Mouse (Mus musculus) spleen, adult 2 months (tissue): ENCODE data around the gene Stk11. TPM values are rescaled to one million over a fixed set of nuclear protein-coding genes. Genes with fewer than 3 reads are reported as not detected.
A peak's percentile ranks its signal among the peaks of the same experiment; 100 is the strongest.

Source experiments
- DNase-seq, 2 experiments: peaks; one replicate each; pipeline versions ENCODE4 v3.0.0 to v3.0.0-alpha.2; 2012 to 2021; ENCODE audit warnings: low spot score in 2 of 2, low read depth in 1 of 2
- H3K27ac ChIP-seq: fragments of 200-500 bp; 2 replicates; pipeline ENCODE4 v1.5.1; 2012; ENCODE audit warnings: low read length, inconsistent platforms; ENCODE audit not compliant: insufficient read depth
- H3K27me3 ChIP-seq: fragments of 200-500 bp; 2 replicates; pipeline ENCODE4 v1.6.1; 2012; ENCODE audit warnings: mild to moderate bottlenecking, moderate library complexity, low read length, inconsistent platforms; ENCODE audit not compliant: control insufficient read depth, insufficient read depth
- H3K36me3 ChIP-seq: fragments of 200-500 bp; 2 replicates; pipeline ENCODE4 v1.6.1; 2012; ENCODE audit warnings: mild to moderate bottlenecking, low read length, inconsistent platforms; ENCODE audit not compliant: control insufficient read depth, insufficient read depth
- H3K4me1 ChIP-seq: fragments of 200-500 bp; 2 replicates; pipeline ENCODE4 v1.6.1; 2011; ENCODE audit warnings: inconsistent platforms; ENCODE audit not compliant: control insufficient read depth, insufficient read depth, insufficient read length
- H3K4me3 ChIP-seq: fragments of 200-500 bp; 2 replicates; pipeline ENCODE4 v1.5.1; 2011; ENCODE audit warnings: mild to moderate bottlenecking, inconsistent platforms; ENCODE audit not compliant: insufficient read depth, insufficient read length; ENCODE audit errors: extremely low read depth
- CTCF ChIP-seq: fragments of 200-500 bp; IDR thresholded peaks from 2 replicates; pipeline ENCODE4 v1.5.1; 2011; ENCODE audit warnings: mild to moderate bottlenecking, inconsistent platforms; ENCODE audit not compliant: insufficient read depth, insufficient read length, insufficient replicate concordance; ENCODE audit errors: extremely low read depth
- POLR2A ChIP-seq: fragments of 200-500 bp; IDR thresholded peaks from 2 replicates; pipeline ENCODE4 v1.6.1; 2011; ENCODE audit warnings: low read depth, low read length, inconsistent platforms
- WGBS: fragments of 180-500 bp; shearing (Covaris S2); methylation state at CpG from one replicate; pipeline ENCODE4 v1.1.7; 2018; 5-methylcytosine and 5-hydroxymethylcytosine counted together
- polyA plus RNA-seq: library from polyadenylated mRNA; depleted of rRNA; stranded (reverse); fragments of >200 nt; gene quantifications from 2 replicates; pipeline ENCODE4 v1.2.3, GENCODE M21; 2012

Stk11 gene
- polyA plus RNA-seq, 1 experiment, result 120 TPM

DNA sequence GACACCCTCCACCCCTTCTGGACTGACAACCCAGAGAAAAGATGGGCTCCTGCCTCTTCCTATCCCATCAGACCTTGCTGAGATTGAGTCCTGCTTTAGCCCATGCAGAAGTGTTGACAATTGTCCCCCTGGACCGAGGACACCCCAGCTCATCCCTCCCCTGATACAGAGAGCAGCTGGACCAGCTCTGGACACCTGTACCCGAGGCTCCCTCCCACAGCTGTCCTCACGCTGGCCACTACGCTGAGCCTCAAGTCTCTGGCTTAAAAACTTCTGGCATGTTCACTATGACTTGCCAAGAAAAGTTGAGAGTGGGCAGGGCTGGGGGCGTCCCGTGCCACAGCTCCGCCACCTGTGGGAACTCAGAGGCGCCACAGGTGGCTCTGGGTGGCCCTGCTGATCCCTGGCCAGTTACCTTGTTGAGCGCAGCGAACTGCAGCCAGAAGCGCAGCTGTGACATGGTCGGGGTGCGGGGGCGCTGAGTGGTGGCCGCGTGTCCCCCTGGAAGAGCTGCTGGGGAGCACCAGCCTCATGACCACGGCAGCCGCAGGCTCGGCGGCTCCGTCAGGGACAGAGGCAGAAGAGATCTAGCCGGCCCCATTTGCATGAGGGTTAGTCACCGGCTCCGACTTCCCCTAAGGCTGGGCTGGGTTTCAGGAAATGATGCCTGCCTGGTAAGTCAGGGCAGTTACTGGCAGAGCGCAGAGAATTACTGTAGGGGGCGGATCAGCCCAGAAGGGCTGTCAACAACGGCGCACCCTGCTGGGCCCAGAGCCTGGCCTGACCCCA, 40.6 kb upstream of the Stk11 start:
- WGBS, result 3% methylated on average over 28 of the region's 28 CpGs
- Histone ChIP-seq H3K27ac (peak overlapping the region; percentile 96), H3K27me3 (no peaks in the 10 kb centered on the region), H3K4me1 (peaks cover 17% of the 10 kb centered on the region), H3K36me3 (peaks cover 22% of the 10 kb centered on the region), H3K4me3 (peak overlapping the region; percentile 71)
- TF ChIP-seq POLR2A (peak; percentile 89), CTCF (peak; percentile 51; the same call in 1 of the 2 replicates)
- DNase-seq, result peak; percentile 87 to 88

DNA sequence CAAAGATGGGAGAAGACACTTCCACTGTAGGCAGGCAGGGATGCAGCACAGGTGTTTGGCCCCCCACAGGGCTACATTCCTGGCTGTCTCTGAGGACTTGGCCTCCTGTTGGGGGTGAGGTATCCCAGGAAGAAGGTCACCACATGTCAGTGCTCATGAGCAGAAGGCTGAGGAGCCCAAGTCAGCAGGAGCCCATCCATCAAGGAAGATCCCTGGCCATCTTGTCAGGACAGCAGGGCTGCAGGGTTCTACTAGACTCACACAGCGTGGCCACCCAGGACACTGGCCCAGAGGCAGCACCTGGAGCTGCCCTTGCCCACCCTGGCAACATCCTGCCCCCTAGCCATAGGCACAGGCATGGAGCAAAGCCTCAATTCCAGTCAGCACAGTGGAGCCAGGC, 39.7 kb upstream of the Stk11 start:
- Histone ChIP-seq H3K4me3 (no peak overlapping the region), H3K27me3 (no peaks in the 10 kb centered on the region), H3K27ac (peak overlapping the region; percentile 80), H3K4me1 (peaks cover 17% of the 10 kb centered on the region), H3K36me3 (peaks cover 21% of the 10 kb centered on the region)
- no peak for TF ChIP-seq POLR2A
- TF ChIP-seq CTCF, result no peak
- DNase-seq, result no peak
- 78% methylated on average over 1 of the region's 1 CpGs for WGBS

DNA sequence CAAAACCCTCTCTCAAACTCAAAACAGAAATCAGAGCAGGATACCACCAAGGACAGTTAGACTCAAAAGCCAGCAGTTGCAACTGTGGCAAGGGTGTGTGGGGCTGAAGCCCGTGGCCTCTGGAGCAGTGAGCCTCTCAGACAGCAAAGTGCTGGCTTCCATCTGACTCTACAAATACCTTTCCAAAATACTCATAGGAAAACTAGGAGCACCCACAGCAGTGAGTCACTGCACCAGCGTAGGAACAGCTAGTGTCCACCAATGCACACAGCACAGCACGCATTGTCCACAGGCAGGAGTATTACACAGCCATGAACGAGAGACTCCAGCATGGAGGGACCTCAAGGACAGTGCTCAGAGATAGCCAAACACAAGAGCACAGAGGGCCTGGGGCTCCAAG, 39.2 kb upstream of the Stk11 start:
- peaks cover 17% of the 10 kb centered on the region for H3K4me1 ChIP-seq
- H3K27me3 ChIP-seq, result no peaks in the 10 kb centered on the region
- WGBS, result 97% methylated on average over 4 of the region's 4 CpGs
- TF ChIP-seq POLR2A (no peak), CTCF (no peak)
- H3K36me3 ChIP-seq, result peaks cover 22% of the 10 kb centered on the region
- H3K4me3 ChIP-seq, result no peak overlapping the region
- DNase-seq, result no peak
- peak overlapping the region; percentile 80 for H3K27ac ChIP-seq

GRCm38 (mm10) chr10:80077312-80077711, 38.3 kb upstream of the Stk11 start:
- DNase-seq, result no peak
- TF ChIP-seq CTCF (no peak), POLR2A (no peak)
- peaks cover 18% of the 10 kb centered on the region for H3K36me3 ChIP-seq
- no peak overlapping the region for H3K27ac ChIP-seq
- H3K4me1 ChIP-seq, result peaks cover 17% of the 10 kb centered on the region
- 96% methylated on average over 5 of the region's 5 CpGs for WGBS
- H3K4me3 ChIP-seq, result no peak overlapping the region
- no peaks in the 10 kb centered on the region for H3K27me3 ChIP-seq

DNA sequence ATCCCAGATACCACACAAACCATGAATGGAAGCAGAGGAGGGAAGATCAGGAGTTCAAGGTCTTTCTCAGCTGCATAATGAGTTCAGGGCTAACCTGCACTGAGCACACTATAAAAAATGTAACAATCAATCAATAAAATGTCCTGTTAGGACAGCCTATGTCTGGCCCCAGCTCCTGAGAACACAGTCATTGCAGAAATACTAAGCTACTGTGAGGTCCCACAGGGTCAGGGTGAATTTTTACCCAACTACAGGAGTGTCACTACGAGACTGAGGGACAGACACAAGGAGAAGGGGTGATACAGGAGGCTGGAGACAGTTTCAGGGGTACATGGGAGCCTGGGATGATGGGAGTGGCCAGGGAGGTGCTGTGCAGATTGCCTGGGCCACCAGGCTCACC, 37.2 kb upstream of the Stk11 start:
- 92% methylated on average over 1 of the region's 1 CpGs for WGBS
- Histone ChIP-seq H3K4me1 (peaks cover 17% of the 10 kb centered on the region), H3K4me3 (no peak overlapping the region), H3K27ac (no peak overlapping the region), H3K27me3 (no peaks in the 10 kb centered on the region), H3K36me3 (peaks cover 23% of the 10 kb centered on the region)
- no peak for TF ChIP-seq POLR2A
- no peak for TF ChIP-seq CTCF
- DNase-seq, result no peak

- TF ChIP-seq POLR2A (no peak), CTCF (no peak)
- H3K4me3 ChIP-seq, result no peak overlapping the region
- peaks cover 40% of the 10 kb centered on the region for H3K36me3 ChIP-seq
- no peak for DNase-seq
- H3K4me1 ChIP-seq, result peaks cover 7% of the 10 kb centered on the region
- H3K27me3 ChIP-seq, result no peaks in the 10 kb centered on the region
- H3K27ac ChIP-seq, result no peak overlapping the region; the same call in 1 of the 2 replicates
- 67% methylated on average over 16 of the region's 16 CpGs for WGBS
Measured at GRCm38 (mm10) chr10:80080396-80081070, 35.1 kb upstream of the Stk11 start.

- peaks cover 40% of the 10 kb centered on the region for H3K36me3 ChIP-seq
- no peak overlapping the region; the same call in 1 of the 2 replicates for H3K27ac ChIP-seq
- TF ChIP-seq POLR2A (no peak), CTCF (no peak)
- no peak for DNase-seq
- no peaks in the 10 kb centered on the region for H3K27me3 ChIP-seq
- WGBS, result 80% methylated on average over 3 of the region's 3 CpGs
- no peak overlapping the region for H3K4me3 ChIP-seq
- H3K4me1 ChIP-seq, result peaks cover 2% of the 10 kb centered on the region
Measured at GRCm38 (mm10) chr10:80081075-80081474, 34.5 kb upstream of the Stk11 start.
